Mouse (Mus musculus): ENCODE measurements around the gene Egfl8. TPM values are rescaled to one million over a fixed set of nuclear protein-coding genes. Genes with fewer than 3 reads are reported as not detected.

Gene Egfl8
- polyA plus RNA-seq, 1 experiment from 2014 or later = 6.0 TPM

- Histone ChIP-seq H3K4me2 (replicated peaks) (peak overlapping the region; percentile 99), H3K9ac (replicated peaks) (peak overlapping the region; percentile 99), H3K27ac (replicated peaks) (peak overlapping the region; percentile 94), H3K36me3 (peaks cover 28% of the 10 kb centered on the region), H3K4me1 (peaks cover 49% of the 10 kb centered on the region), H3K4me3 (peak overlapping the region; percentile 99), H3K27me3 (no peaks in the 10 kb centered on the region), H3K9me3 (no peaks in the 10 kb centered on the region)
- no peak; the same call in 1 of the 2 replicates for ATAC-seq (ENCODE audit: low FRiP score, low read depth)
- WGBS = 16% methylated on average over 24 of the region's 24 CpGs
Observed at GRCm38 (mm10) chr17:34604511-34605237, 11.1 kb downstream of the Egfl8 start.

- H3K9ac ChIP-seq (replicated peaks) = peak within 1 kb of the TSS; percentile 99
- H3K36me3 ChIP-seq = peaks cover 28% of the 10 kb centered on the region
- 1% methylated on average over 32 of the region's 35 CpGs for WGBS
- H3K4me3 ChIP-seq = peak within 1 kb of the TSS; percentile 99
- H3K4me2 ChIP-seq (replicated peaks) = peak within 1 kb of the TSS; percentile 99
- H3K27ac ChIP-seq (replicated peaks) = peak within 1 kb of the TSS; percentile 94
- H3K9me3 ChIP-seq = no peaks in the 10 kb centered on the region
- peak; percentile 88 for ATAC-seq (ENCODE audit: low FRiP score, low read depth)
- H3K27me3 ChIP-seq = no peaks in the 10 kb centered on the region
- H3K4me1 ChIP-seq = peaks cover 49% of the 10 kb centered on the region
Observed at GRCm38 (mm10) chr17:34604061-34604508, 11.7 kb downstream of the Egfl8 start, which contains the start of gene Agpat1. TSS of gene Agpat1 (plus strand) at chr17:34604262.

- ATAC-seq (ENCODE audit: low FRiP score, low read depth) = peak; percentile 94
- peak within 1 kb of the TSS; percentile 99 for H3K4me3 ChIP-seq
- peaks cover 28% of the 10 kb centered on the region for H3K36me3 ChIP-seq
- no peaks in the 10 kb centered on the region for H3K9me3 ChIP-seq
- H3K4me2 ChIP-seq (replicated peaks) = peak within 1 kb of the TSS; percentile 99
- peak within 1 kb of the TSS; percentile 99 for H3K9ac ChIP-seq (replicated peaks)
- peak within 1 kb of the TSS; percentile 94 for H3K27ac ChIP-seq (replicated peaks)
- peaks cover 46% of the 10 kb centered on the region for H3K4me1 ChIP-seq
- no peaks in the 10 kb centered on the region for H3K27me3 ChIP-seq
- WGBS = under 1% methylated on average over 30 of the region's 30 CpGs
Observed at GRCm38 (mm10) chr17:34603375-34604060, 12.3 kb downstream of the Egfl8 start, which contains the start of gene Rnf5. TSS of gene Rnf5 (minus strand) at chr17:34603690.

- ATAC-seq (ENCODE audit: low FRiP score, low read depth) = no peak
- H3K27ac ChIP-seq (replicated peaks) = no peak overlapping the region
- H3K9ac ChIP-seq (replicated peaks) = peak overlapping the region; percentile 72; the same call in 1 of the 2 replicates
- no peak overlapping the region for H3K4me3 ChIP-seq
- WGBS = 90% methylated on average over 12 of the region's 12 CpGs
- H3K36me3 ChIP-seq = peaks cover 24% of the 10 kb centered on the region
- H3K4me1 ChIP-seq = peaks cover 40% of the 10 kb centered on the region
- H3K9me3 ChIP-seq = no peaks in the 10 kb centered on the region
- H3K4me2 ChIP-seq (replicated peaks) = peak overlapping the region; percentile 71
- no peaks in the 10 kb centered on the region for H3K27me3 ChIP-seq
Observed at GRCm38 (mm10) chr17:34601796-34602195, 14.0 kb downstream of the Egfl8 start.

- no peak overlapping the region for H3K27ac ChIP-seq (replicated peaks)
- no peak overlapping the region for H3K9ac ChIP-seq (replicated peaks)
- 73% methylated on average over 9 of the region's 9 CpGs for WGBS
- no peak overlapping the region for H3K4me2 ChIP-seq (replicated peaks)
- H3K27me3 ChIP-seq = no peaks in the 10 kb centered on the region
- peaks cover 42% of the 10 kb centered on the region for H3K4me1 ChIP-seq
- H3K9me3 ChIP-seq = no peaks in the 10 kb centered on the region
- H3K4me3 ChIP-seq = no peak overlapping the region
- ATAC-seq (ENCODE audit: low FRiP score, low read depth) = no peak
- H3K36me3 ChIP-seq = peaks cover 38% of the 10 kb centered on the region
Observed at GRCm38 (mm10) chr17:34599891-34600290, 15.9 kb downstream of the Egfl8 start.

GRCm38 (mm10) chr17:34597566-34598095 lies 18.1 kb downstream of the Egfl8 start, which contains the start of gene Ager:
TSS of gene Ager (plus strand) at chr17:34597862.
- H3K4me2 ChIP-seq (replicated peaks) = no peak within 1 kb of the TSS
- H3K27ac ChIP-seq (replicated peaks) = peak within 1 kb of the TSS; percentile 39
- H3K9me3 ChIP-seq = no peaks in the 10 kb centered on the region
- peaks cover 56% of the 10 kb centered on the region for H3K4me1 ChIP-seq
- no peak for ATAC-seq (ENCODE audit: low FRiP score, low read depth)
- H3K36me3 ChIP-seq = peaks cover 45% of the 10 kb centered on the region
- 21% methylated on average over 5 of the region's 6 CpGs for WGBS
- H3K4me3 ChIP-seq = no peak within 1 kb of the TSS
- H3K9ac ChIP-seq (replicated peaks) = peak within 1 kb of the TSS; percentile 34
- no peaks in the 10 kb centered on the region for H3K27me3 ChIP-seq

GRCm38 (mm10) chr17:34596098-34596497 lies 19.7 kb downstream of the Egfl8 start:
- Histone ChIP-seq H3K9me3 (no peaks in the 10 kb centered on the region), H3K27ac (replicated peaks) (no peak overlapping the region), H3K4me3 (no peak overlapping the region), H3K36me3 (peaks cover 35% of the 10 kb centered on the region), H3K4me2 (replicated peaks) (no peak overlapping the region), H3K9ac (replicated peaks) (no peak overlapping the region), H3K27me3 (no peaks in the 10 kb centered on the region), H3K4me1 (peaks cover 54% of the 10 kb centered on the region)
- 79% methylated on average over 8 of the region's 8 CpGs for WGBS
- ATAC-seq (ENCODE audit: low FRiP score, low read depth) = no peak

- no peak for ATAC-seq (ENCODE audit: low FRiP score, low read depth)
- H3K9ac ChIP-seq (replicated peaks) = peak overlapping the region; percentile 99
- H3K4me1 ChIP-seq = peaks cover 76% of the 10 kb centered on the region
- H3K27ac ChIP-seq (replicated peaks) = peak overlapping the region; percentile 99
- WGBS = 53% methylated on average over 34 of the region's 34 CpGs
- peak overlapping the region; percentile 87 for H3K4me2 ChIP-seq (replicated peaks)
- no peaks in the 10 kb centered on the region for H3K27me3 ChIP-seq
- H3K9me3 ChIP-seq = no peaks in the 10 kb centered on the region
- H3K4me3 ChIP-seq = peak overlapping the region; percentile 89
- peaks cover 21% of the 10 kb centered on the region for H3K36me3 ChIP-seq
Observed at GRCm38 (mm10) chr17:34593752-34594525, 21.8 kb downstream of the Egfl8 start.

GRCm38 (mm10) chr17:34592581-34593549 lies 22.9 kb downstream of the Egfl8 start:
- Histone ChIP-seq H3K27ac (replicated peaks) (peak overlapping the region; percentile 99), H3K27me3 (no peaks in the 10 kb centered on the region), H3K9ac (replicated peaks) (peak overlapping the region; percentile 99), H3K4me1 (peaks cover 80% of the 10 kb centered on the region), H3K9me3 (no peaks in the 10 kb centered on the region), H3K4me3 (peak overlapping the region; percentile 89), H3K4me2 (replicated peaks) (peak overlapping the region; percentile 87), H3K36me3 (peaks cover 21% of the 10 kb centered on the region)
- WGBS = under 1% methylated on average over 31 of the region's 32 CpGs
- peak; percentile 28; the same call in 1 of the 2 replicates for ATAC-seq (ENCODE audit: low FRiP score, low read depth)

GRCm38 (mm10) chr17:34591994-34592375 lies 23.8 kb downstream of the Egfl8 start:
- Histone ChIP-seq H3K9ac (replicated peaks) (peak overlapping the region; percentile 99), H3K9me3 (no peaks in the 10 kb centered on the region), H3K36me3 (peaks cover 21% of the 10 kb centered on the region), H3K4me3 (peak overlapping the region; percentile 89), H3K27me3 (no peaks in the 10 kb centered on the region), H3K4me1 (peaks cover 76% of the 10 kb centered on the region), H3K4me2 (replicated peaks) (peak overlapping the region; percentile 87), H3K27ac (replicated peaks) (peak overlapping the region; percentile 99)
- WGBS = 2% methylated on average over 27 of the region's 35 CpGs
- peak; percentile 55 for ATAC-seq (ENCODE audit: low FRiP score, low read depth)

Measured in midbrain, embryonic 12.5 days (tissue).